Mouse (Mus musculus) urinary bladder, postnatal 4 days (tissue): ENCODE measurements around the gene Gabarap.

ENCODE experiments used
- DNase-seq, 2 experiments: peaks; one replicate each; pipeline ENCODE4 v3.0.0; 2021 to 2022; ENCODE audit warnings: low spot score in 2 of 2

Gene Gabarap

GRCm38 (mm10) chr11:70020022-70020631 is 29.2 kb downstream of the Gabarap start:
- DNase-seq = no peak

- peak in 1 of 2 experiments; percentile 62 for DNase-seq
These were observed 29.9 kb downstream of the Gabarap start for GRCm38 (mm10) chr11:70020731-70021263.

GRCm38 (mm10) chr11:70021264-70022132 is 30.6 kb downstream of the Gabarap start:
- DNase-seq = peak; percentile 96 to 99

- DNase-seq = no peak
These were observed 32.7 kb downstream of the Gabarap start for GRCm38 (mm10) chr11:70023481-70024150.

- DNase-seq = no peak
These were observed 33.2 kb downstream of the Gabarap start for GRCm38 (mm10) chr11:70024151-70024514.

GRCm38 (mm10) chr11:70026689-70027088 is 35.7 kb downstream of the Gabarap start:
- peak; percentile 66 to 76 for DNase-seq

- no peak for DNase-seq
These were observed 36.5 kb downstream of the Gabarap start for GRCm38 (mm10) chr11:70027397-70027796.

GRCm38 (mm10) chr11:70028401-70029129 is 37.6 kb downstream of the Gabarap start:
- no peak for DNase-seq

- DNase-seq = peak; percentile 76 to 77
These were observed 38.3 kb downstream of the Gabarap start for GRCm38 (mm10) chr11:70029130-70029801.

GRCm38 (mm10) chr11:70029829-70030550 is 39.0 kb downstream of the Gabarap start:
- no peak for DNase-seq

- DNase-seq = no peak
These were observed 39.8 kb downstream of the Gabarap start for GRCm38 (mm10) chr11:70030651-70031320.

GRCm38 (mm10) chr11:70031321-70031670 is 40.4 kb downstream of the Gabarap start:
- DNase-seq = no peak

GRCm38 (mm10) chr11:70038174-70038573 is 47.2 kb downstream of the Gabarap start:
- no peak for DNase-seq

GRCm38 (mm10) chr11:70039631-70040030 is 48.7 kb downstream of the Gabarap start:
- no peak for DNase-seq

- no peak for DNase-seq
These were observed 49.2 kb downstream of the Gabarap start for GRCm38 (mm10) chr11:70040184-70040583.

- no peak for DNase-seq
These were observed 51.6 kb downstream of the Gabarap start for GRCm38 (mm10) chr11:70042309-70043085.

- DNase-seq = no peak
These were observed 52.7 kb downstream of the Gabarap start for GRCm38 (mm10) chr11:70043665-70044064.
